8 mouse cellular contexts compared by ENCODE assay signal in the genomic region with DNA sequence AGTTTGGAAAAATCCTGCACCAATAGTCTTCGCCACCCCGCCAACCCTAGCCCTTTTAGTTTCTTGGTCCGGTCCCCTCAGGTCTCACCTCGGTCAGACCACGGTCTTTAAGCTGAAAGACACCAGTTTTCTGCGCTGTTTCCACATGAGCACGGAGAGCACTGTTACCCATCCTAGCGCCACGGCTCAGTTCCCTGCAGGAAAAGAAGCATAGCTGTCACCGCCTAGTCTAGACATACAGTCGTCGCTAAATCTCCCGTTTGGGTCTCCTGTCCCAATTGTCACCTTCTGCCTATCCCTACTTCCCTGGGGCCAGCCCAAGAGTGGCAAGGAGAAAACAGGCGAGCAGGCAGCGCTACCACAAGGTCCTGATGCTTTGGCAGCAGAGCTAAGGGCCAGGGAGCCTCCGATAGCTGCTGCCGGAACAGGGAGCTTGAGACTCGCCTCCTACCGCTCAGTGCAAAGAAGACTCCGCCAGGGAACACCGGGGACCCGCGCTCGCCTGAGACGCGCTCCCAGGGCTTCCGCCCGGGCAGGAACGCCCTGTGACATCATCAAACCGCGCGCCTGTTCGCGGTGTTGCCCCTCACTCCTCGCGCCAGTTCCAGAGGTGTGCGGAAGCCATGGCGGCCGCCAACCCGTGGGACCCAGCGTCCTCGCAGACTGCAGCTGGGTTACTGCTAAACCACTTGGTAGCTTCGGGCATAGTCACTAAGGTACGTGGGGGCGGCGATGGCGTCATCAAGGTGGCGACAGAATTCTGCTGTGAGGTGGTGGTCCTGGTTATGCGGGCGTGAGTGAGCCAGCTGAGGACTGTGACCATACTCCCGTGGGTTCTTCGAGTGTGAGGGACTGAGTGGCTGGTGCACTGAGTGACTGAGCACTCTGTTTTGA. TPM values are rescaled to one million over a fixed set of nuclear protein-coding genes. Genes with fewer than 3 reads are reported as not detected.
DNase-seq lines count a peak whose midpoint lies in the region; ATAC-seq and TF ChIP-seq lines count a peak whose summit lies in the region.

A gene (plus strand): TSS at position 554 of the 894 bp plus-strand sequence.
A gene (minus strand): TSS at position 691 of the 894 bp plus-strand sequence.

- peak; percentile 55 for TF ChIP-seq CTCF in layer of hippocampus, adult 2 months (conservative IDR thresholded peaks at IDR 0.05)
- peak; percentile 38 for TF ChIP-seq CTCF in lung, embryonic 14.5 days (IDR thresholded peaks at IDR 0.05; ENCODE audit: low read depth)
- TF ChIP-seq CTCF in olfactory bulb, adult 2 months (IDR thresholded peaks at IDR 0.05; ENCODE audit: insufficient read depth, low read depth, low read length): no peak
- 0 out of 2 replicates have a peak, but pooled peaks have one; percentile 14 for TF ChIP-seq CTCF in thymus, adult 2 months (IDR thresholded peaks at IDR 0.05; ENCODE audit: borderline replicate concordance, control insufficient read depth, extremely low read depth, insufficient read depth, low read length, poor library complexity)

- H3K27me3 ChIP-seq in forebrain, embryonic 15.5 days: no peaks in the 10 kb centered on the region
- H3K27me3 ChIP-seq in lung, embryonic 14.5 days (ENCODE audit: insufficient read depth, low read length): no peaks in the 10 kb centered on the region
- no peaks in the 10 kb centered on the region for H3K27me3 ChIP-seq in thymus, adult 2 months (ENCODE audit: control insufficient read depth, insufficient read depth, low read length)

- DNase-seq in ES-CJ7 (ENCODE audit: low read depth, low spot score): peak; percentile 93
- DNase-seq in cerebellum, adult 11 months: peak; percentile 83
- DNase-seq in heart, postnatal 36 days: peak; percentile 92 to 94
- peak; percentile 89 to 93 for DNase-seq in layer of hippocampus, adult 2 months (ENCODE audit: low spot score in 2 of 2)
- DNase-seq in lung, embryonic 14.5 days: peak; percentile 96
- DNase-seq in thymus, adult 2 months: peak; percentile 94

- ATAC-seq in forebrain, embryonic 15.5 days (replicated peaks): peak; percentile 97
- peak; percentile 98 for ATAC-seq in lung, embryonic 14.5 days (ENCODE audit: insufficient read depth)

- H3K9ac ChIP-seq in forebrain, embryonic 15.5 days (replicated peaks): peak within 1 kb of the TSS; percentile 89
- peak within 1 kb of the TSS; percentile 85 for H3K9ac ChIP-seq in lung, embryonic 14.5 days

- TF ChIP-seq POLR2A in olfactory bulb, adult 2 months (IDR thresholded peaks at IDR 0.05; ENCODE audit: insufficient read depth, low read depth, low read length): peak; percentile 91
- TF ChIP-seq POLR2A in thymus, adult 2 months (IDR thresholded peaks at IDR 0.05; ENCODE audit: control insufficient read depth, extremely low read depth, insufficient read depth, low read length, poor library complexity): peak; percentile 85

- WGBS in forebrain, embryonic 15.5 days: under 1% methylated on average over 52 of the region's 52 CpGs
- under 1% methylated on average over 52 of the region's 52 CpGs for WGBS in lung, embryonic 14.5 days
- WGBS in olfactory bulb, adult 2 months: under 1% methylated on average over 52 of the region's 52 CpGs
- WGBS in thymus, adult 2 months: under 1% methylated on average over 52 of the region's 52 CpGs

- intact Hi-C loops in heart, postnatal 36 days (cut with DNase I): loop anchor here (2.0 to 5.0 kb wide), 5 partner anchors 20 to 127 kb away; a partner anchor contains a TSS

- H3K27ac ChIP-seq in forebrain, embryonic 15.5 days (replicated peaks): peak within 1 kb of the TSS; percentile 94
- H3K27ac ChIP-seq in layer of hippocampus, adult 2 months: peak within 1 kb of the TSS; percentile 93
- H3K27ac ChIP-seq in lung, embryonic 14.5 days (ENCODE audit: low read depth): peak within 1 kb of the TSS; percentile 94
- H3K27ac ChIP-seq in olfactory bulb, adult 2 months (ENCODE audit: insufficient read depth, low read depth, low read length): peak within 1 kb of the TSS; percentile 47
- peak within 1 kb of the TSS; percentile 21; the same call in 1 of the 2 replicates for H3K27ac ChIP-seq in thymus, adult 2 months (ENCODE audit: control insufficient read depth, insufficient read depth, low read length)

- peaks cover 22% of the 10 kb centered on the region for H3K36me3 ChIP-seq in forebrain, embryonic 15.5 days
- peaks cover 31% of the 10 kb centered on the region for H3K36me3 ChIP-seq in lung, embryonic 14.5 days (ENCODE audit: insufficient read depth)
- H3K36me3 ChIP-seq in thymus, adult 2 months (ENCODE audit: control insufficient read depth, insufficient read depth, low read length): peaks cover 3% of the 10 kb centered on the region

- no peaks in the 10 kb centered on the region for H3K9me3 ChIP-seq in forebrain, embryonic 15.5 days
- H3K9me3 ChIP-seq in lung, embryonic 14.5 days (ENCODE audit: low read depth, low read length): no peaks in the 10 kb centered on the region

- peak within 1 kb of the TSS; percentile 67 for H3K4me2 ChIP-seq in forebrain, embryonic 15.5 days (replicated peaks)
- peak within 1 kb of the TSS; percentile 93 for H3K4me2 ChIP-seq in lung, embryonic 14.5 days

- H3K4me3 ChIP-seq in forebrain, embryonic 15.5 days: peak within 1 kb of the TSS; percentile 81
- H3K4me3 ChIP-seq in layer of hippocampus, adult 2 months: peak within 1 kb of the TSS; percentile 99
- H3K4me3 ChIP-seq in lung, embryonic 14.5 days (ENCODE audit: low read depth, low read length): peak within 1 kb of the TSS; percentile 90
- peak within 1 kb of the TSS; percentile 77 for H3K4me3 ChIP-seq in olfactory bulb, adult 2 months (ENCODE audit: insufficient read depth, low read depth, low read length)
- H3K4me3 ChIP-seq in thymus, adult 2 months (ENCODE audit: control insufficient read depth, insufficient read depth, low read length): peak within 1 kb of the TSS; percentile 88

- H3K4me1 ChIP-seq in forebrain, embryonic 15.5 days: peaks cover 18% of the 10 kb centered on the region
- peaks cover 7% of the 10 kb centered on the region for H3K4me1 ChIP-seq in lung, embryonic 14.5 days (ENCODE audit: insufficient read depth)
- no peaks in the 10 kb centered on the region for H3K4me1 ChIP-seq in olfactory bulb, adult 2 months (ENCODE audit: control insufficient read depth, insufficient read depth, low read length)
- 0 out of 2 replicates have a peak, but pooled peaks cover 3% of the 10 kb centered on the region for H3K4me1 ChIP-seq in thymus, adult 2 months (replicated peaks; ENCODE audit: control insufficient read depth, insufficient read depth, low read length)

RNA-seq across cellular contexts. Expression of the first gene that starts in this region (rescaled TPM):
- 29.5 and 30.5 TPM in 2 replicates for polyA plus RNA-seq in forebrain, embryonic 15.5 days (2015; fragmentation: Nextera tagmentation; extraction: Ambion mirVana)
- 10 to 100 TPM; 10.1 to 10.6 TPM for total RNA-seq in heart, postnatal 36 days (2021)
- 10 to 100 TPM; 14.9 to 15.7 TPM for total RNA-seq in layer of hippocampus, adult 2 months (2021)
- polyA plus RNA-seq in lung, embryonic 14.5 days (2014; fragmentation: Nextera tagmentation; extraction: Ambion mirVana): 25.7 and 26.0 TPM in 2 replicates
- polyA plus RNA-seq in olfactory bulb, adult 2 months (2012; ENCODE audit: insufficient read depth, insufficient read length, low replicate concordance, missing spikeins): not detected in 2 replicates
- 4.1 and 4.7 TPM in 2 replicates for polyA plus RNA-seq in thymus, adult 2 months (2012; rRNA removed)

RNA-seq across cellular contexts. Expression of the second gene that starts in this region (rescaled TPM):
- 37.6 and 38.7 TPM in 2 replicates for polyA plus RNA-seq in forebrain, embryonic 15.5 days (2015; fragmentation: Nextera tagmentation; extraction: Ambion mirVana)
- 10 to 100 TPM; 14.9 to 17.9 TPM for total RNA-seq in heart, postnatal 36 days (2021)
- 10 to 100 TPM; 34.7 to 43.4 TPM for total RNA-seq in layer of hippocampus, adult 2 months (2021)
- 22.6 and 23.5 TPM in 2 replicates for polyA plus RNA-seq in lung, embryonic 14.5 days (2014; fragmentation: Nextera tagmentation; extraction: Ambion mirVana)
- not detected in 2 replicates for polyA plus RNA-seq in olfactory bulb, adult 2 months (2012; ENCODE audit: insufficient read depth, insufficient read length, low replicate concordance, missing spikeins)
- polyA plus RNA-seq in thymus, adult 2 months (2012; rRNA removed): 12.2 and 12.8 TPM in 2 replicates

Comparison
In these comparisons a context has a peak if more than half of its experiments do, and no peak if none do; other contexts are left out.
1. Peak in every context shown above with its lines: DNase-seq, ATAC-seq, H3K4me3 ChIP-seq and H3K27ac ChIP-seq.
2. RNA of the second gene that starts in this region (polyA plus RNA-seq): 37.6 to 38.7 TPM in forebrain, embryonic 15.5 days, 22.6 to 23.5 TPM in lung, embryonic 14.5 days and 12.2 to 12.8 TPM in thymus, adult 2 months; not detected in olfactory bulb, adult 2 months; every median in the first group is over 10 times any median in the second.
3. H3K27ac ChIP-seq: peak in every context shown above with its lines; median percentile 94 in forebrain, embryonic 15.5 days; 94 in lung, embryonic 14.5 days; 93 in layer of hippocampus, adult 2 months; 47 in olfactory bulb, adult 2 months; 21 in thymus, adult 2 months.